Mouse (Mus musculus) MEL (cell line): ENCODE measurements around the gene Ldlrad2. TPM values are rescaled to one million over a fixed set of nuclear protein-coding genes. Genes with fewer than 3 reads are reported as not detected.

Experiments used
- DNase-seq: peaks from one replicate; pipeline ENCODE4 v3.0.0; 2011; ENCODE audit warnings: low read depth, low spot score
- H3K27ac ChIP-seq: 2 replicates; pipeline ENCODE4 v1.5.1; 2012; ENCODE audit warnings: low read depth, mild to moderate bottlenecking, control low read depth, low read length, moderate library complexity; ENCODE audit not compliant: control insufficient read depth
- H3K27me3 ChIP-seq, 2 experiments: fragments of 150-350 bp in 1 of 2; sonication (generic) in 1 of 2; 2 replicates each; pipeline ENCODE4 v1.6.1; 2012; ENCODE audit warnings: low read length in 2 of 2, mild to moderate bottlenecking in 2 of 2, improper control_type of control experiment in 1 of 2, moderate library complexity in 1 of 2; ENCODE audit not compliant: insufficient read depth in 2 of 2, control insufficient read depth in 1 of 2
- H3K36me3 ChIP-seq, 2 experiments: 2 replicates each; pipeline ENCODE4 v1.6.1; 2012 to 2014; ENCODE audit warnings: low read length in 2 of 2, improper control_type of control experiment in 1 of 2, inconsistent platforms in 1 of 2, mild to moderate bottlenecking in 1 of 2; ENCODE audit not compliant: insufficient read depth in 2 of 2, control insufficient read depth in 1 of 2
- H3K4me1 ChIP-seq, 2 experiments: fragments of 150-350 bp in 1 of 2; sonication (generic) in 1 of 2; 2 replicates each; pipeline ENCODE4 v1.6.1; 2012; ENCODE audit warnings: low read length in 2 of 2, improper control_type of control experiment in 1 of 2, mild to moderate bottlenecking in 1 of 2; ENCODE audit not compliant: insufficient read depth in 2 of 2, control insufficient read depth in 1 of 2
- H3K4me3 ChIP-seq, 2 experiments: fragments of 150-350 bp in 1 of 2; sonication (generic) in 1 of 2; 2 replicates each; pipeline ENCODE4 v1.5.1; 2012; ENCODE audit warnings: low read depth in 2 of 2, low read length in 2 of 2, mild to moderate bottlenecking in 2 of 2, moderate library complexity in 2 of 2, control low read depth in 1 of 2, improper control_type of control experiment in 1 of 2; ENCODE audit not compliant: control insufficient read depth in 1 of 2, insufficient read depth in 1 of 2
- H3K79me2 ChIP-seq: 2 replicates; pipeline ENCODE4 v1.6.1; 2012; ENCODE audit warnings: mild to moderate bottlenecking, low read length, moderate library complexity; ENCODE audit not compliant: control insufficient read depth, poor library complexity, insufficient read depth
- H3K9ac ChIP-seq: 2 replicates; pipeline ENCODE4 v1.6.1; 2012; ENCODE audit warnings: low read depth, mild to moderate bottlenecking, control low read depth, low read length, moderate library complexity; ENCODE audit not compliant: control insufficient read depth, poor library complexity, severe bottlenecking
- H3K9me3 ChIP-seq: fragments of 150-350 bp; sonication (generic); replicated peaks from 2 replicates; pipeline ENCODE4 v1.6.1; 2012; ENCODE audit warnings: mild to moderate bottlenecking, low read length, improper control_type of control experiment, moderate library complexity; ENCODE audit not compliant: insufficient read depth
- BHLHE40 ChIP-seq: IDR thresholded peaks from 2 replicates; pipeline ENCODE4 v1.6.1; 2012; ENCODE audit warnings: low read depth, mild to moderate bottlenecking, inconsistent platforms, low read length, improper control_type of control experiment, borderline replicate concordance
- CTCF ChIP-seq, 3 experiments: IDR thresholded peaks in 2 of 3; conservative IDR thresholded peaks in 1 of 3; 2 replicates each; pipeline ENCODE4 v1.5.1; 2011 to 2012; ENCODE audit warnings: low read length in 3 of 3, low read depth in 2 of 3, mild to moderate bottlenecking in 2 of 3, improper control_type of control experiment in 1 of 3, inconsistent platforms in 1 of 3, mixed read lengths in 1 of 3, moderate library complexity in 1 of 3; ENCODE audit not compliant: control insufficient read depth in 1 of 3, insufficient read depth in 1 of 3, poor library complexity in 1 of 3, severe bottlenecking in 1 of 3
- ELF1 ChIP-seq: IDR thresholded peaks from 2 replicates; pipeline ENCODE4 v1.6.1; 2014; ENCODE audit warnings: low read depth, mild to moderate bottlenecking, inconsistent platforms, low read length, improper control_type of control experiment, moderate library complexity
- EP300 ChIP-seq, 2 experiments: IDR thresholded peaks; 2 replicates each; pipeline ENCODE4 v1.6.1; 2011; ENCODE audit warnings: improper control_type of control experiment in 2 of 2, low read length in 2 of 2, low read depth in 1 of 2, mild to moderate bottlenecking in 1 of 2
- ETS1 ChIP-seq: IDR thresholded peaks from 2 replicates; pipeline ENCODE4 v1.6.1; 2012; ENCODE audit warnings: low read depth, mild to moderate bottlenecking, inconsistent platforms, low read length, improper control_type of control experiment, moderate library complexity
- GABPA ChIP-seq: IDR thresholded peaks from 2 replicates; pipeline ENCODE4 v1.6.1; 2012; ENCODE audit warnings: low read depth, mild to moderate bottlenecking, inconsistent platforms, low read length, improper control_type of control experiment, moderate library complexity
- GATA1 ChIP-seq: IDR thresholded peaks from 2 replicates; pipeline ENCODE4 v1.6.1; 2011; ENCODE audit warnings: low read depth, low read length, improper control_type of control experiment
- HCFC1 ChIP-seq: IDR thresholded peaks from 2 replicates; pipeline ENCODE4 v1.6.1; 2012; ENCODE audit warnings: low read depth, mild to moderate bottlenecking, inconsistent platforms, low read length, improper control_type of control experiment, moderate library complexity
- JUND ChIP-seq: IDR thresholded peaks from 2 replicates; pipeline ENCODE4 v1.6.1; 2011; ENCODE audit warnings: low read depth, mild to moderate bottlenecking, improper control_type of control experiment, low read length
- MAFK ChIP-seq: IDR thresholded peaks from 2 replicates; pipeline ENCODE4 v1.6.1; 2011; ENCODE audit warnings: low read depth, mild to moderate bottlenecking, low read length, improper control_type of control experiment, borderline replicate concordance
- MAX ChIP-seq: IDR thresholded peaks from 2 replicates; pipeline ENCODE4 v1.6.1; 2011; ENCODE audit warnings: low read length, improper control_type of control experiment
- MAZ ChIP-seq: IDR thresholded peaks from 2 replicates; pipeline ENCODE4 v1.6.1; 2012; ENCODE audit warnings: low read depth, mild to moderate bottlenecking, inconsistent platforms, low read length, improper control_type of control experiment
- MEF2A ChIP-seq: IDR thresholded peaks from 2 replicates; pipeline ENCODE4 v1.6.1; 2014; ENCODE audit warnings: low read depth, mild to moderate bottlenecking, inconsistent platforms, low read length, improper control_type of control experiment; ENCODE audit not compliant: poor library complexity, insufficient replicate concordance, severe bottlenecking; ENCODE audit errors: extremely low read depth
- MXI1 ChIP-seq: IDR thresholded peaks from 2 replicates; pipeline ENCODE4 v1.6.1; 2011; ENCODE audit warnings: mild to moderate bottlenecking, low read depth, low read length, improper control_type of control experiment
- MYC ChIP-seq: IDR thresholded peaks from 2 replicates; pipeline ENCODE4 v1.6.1; 2011; ENCODE audit warnings: low read depth, mild to moderate bottlenecking, low read length, improper control_type of control experiment, moderate library complexity
- NRF1 ChIP-seq: IDR thresholded peaks from 2 replicates; pipeline ENCODE4 v1.6.1; 2014; ENCODE audit warnings: low read depth, mild to moderate bottlenecking, inconsistent platforms, low read length, improper control_type of control experiment, moderate library complexity; ENCODE audit not compliant: poor library complexity, insufficient read depth, severe bottlenecking
- POLR2A ChIP-seq, 2 experiments: IDR thresholded peaks; 2 replicates each; pipeline ENCODE4 v1.6.1; 2011 to 2012; ENCODE audit warnings: low read length in 2 of 2, mild to moderate bottlenecking in 2 of 2, control low read depth in 1 of 2, improper control_type of control experiment in 1 of 2, low read depth in 1 of 2, moderate library complexity in 1 of 2; ENCODE audit not compliant: control insufficient read depth in 1 of 2, insufficient read depth in 1 of 2, poor library complexity in 1 of 2
- POLR2AphosphoS2 ChIP-seq: IDR thresholded peaks from 2 replicates; pipeline ENCODE4 v1.6.1; 2011; ENCODE audit warnings: low read length, improper control_type of control experiment
- POLR2AphosphoS5 ChIP-seq: IDR thresholded peaks from 2 replicates; pipeline ENCODE4 v1.6.1; 2012; ENCODE audit warnings: low read depth, borderline replicate concordance, mild to moderate bottlenecking, inconsistent platforms, low read length, moderate library complexity, mixed read lengths
- RAD21 ChIP-seq: IDR thresholded peaks from 2 replicates; pipeline ENCODE4 v1.6.1; 2011; ENCODE audit warnings: mild to moderate bottlenecking, low read depth, low read length, improper control_type of control experiment
- RCOR1 ChIP-seq: IDR thresholded peaks from 2 replicates; pipeline ENCODE4 v1.6.1; 2012; ENCODE audit warnings: low read depth, mild to moderate bottlenecking, inconsistent platforms, low read length, improper control_type of control experiment
- SMC3 ChIP-seq: IDR thresholded peaks from 2 replicates; pipeline ENCODE4 v1.6.1; 2011; ENCODE audit warnings: low read depth, low read length, improper control_type of control experiment
- TAL1 ChIP-seq: IDR thresholded peaks from 2 replicates; pipeline ENCODE4 v1.6.1; 2012; ENCODE audit warnings: mild to moderate bottlenecking, inconsistent platforms, low read length, moderate library complexity, mixed read lengths
- TBP ChIP-seq: IDR thresholded peaks from 2 replicates; pipeline ENCODE4 v1.8.0; 2011; ENCODE audit warnings: low read depth, low read length, improper control_type of control experiment
- TCF12 ChIP-seq: IDR thresholded peaks from 2 replicates; pipeline ENCODE4 v1.6.1; 2014; ENCODE audit warnings: low read depth, mild to moderate bottlenecking, inconsistent platforms, low read length, improper control_type of control experiment, moderate library complexity
- UBTF ChIP-seq: IDR thresholded peaks from 2 replicates; pipeline ENCODE4 v1.6.1; 2012; ENCODE audit warnings: low read depth, mild to moderate bottlenecking, inconsistent platforms, low read length, improper control_type of control experiment, moderate library complexity, borderline replicate concordance; ENCODE audit not compliant: insufficient read depth
- USF1 ChIP-seq: IDR thresholded peaks from 2 replicates; pipeline ENCODE4 v1.6.1; 2014; ENCODE audit warnings: low read depth, mild to moderate bottlenecking, inconsistent platforms, low read length, improper control_type of control experiment, moderate library complexity
- USF2 ChIP-seq, 2 experiments: IDR thresholded peaks; 2 replicates each; pipeline ENCODE4 v1.6.1; 2011 to 2012; ENCODE audit warnings: improper control_type of control experiment in 2 of 2, low read length in 2 of 2, borderline replicate concordance in 1 of 2, inconsistent platforms in 1 of 2, low read depth in 1 of 2, mild to moderate bottlenecking in 1 of 2; ENCODE audit not compliant: insufficient read depth in 1 of 2
- ZC3H11A ChIP-seq: IDR thresholded peaks from 2 replicates; pipeline ENCODE4 v1.6.1; 2012; ENCODE audit warnings: low read depth, mild to moderate bottlenecking, inconsistent platforms, low read length, improper control_type of control experiment
- ZKSCAN1 ChIP-seq: IDR thresholded peaks from 2 replicates; pipeline ENCODE4 v1.6.1; 2012; ENCODE audit warnings: low read depth, mild to moderate bottlenecking, inconsistent platforms, low read length, improper control_type of control experiment, moderate library complexity
- polyA plus RNA-seq, 2 experiments: library from polyadenylated mRNA; stranded (reverse) in 1 of 2; unstranded in 1 of 2; fragments of >175 nt in 1 of 2; fragments of >200 nt in 1 of 2; gene quantifications; 2 replicates each; pipeline versions ENCODE4 v1.2.1 to v1.2.4; 2012; ENCODE audit warnings: low replicate concordance in 2 of 2, low read depth in 1 of 2; ENCODE audit not compliant: insufficient read length in 2 of 2, insufficient read depth in 1 of 2, missing spikeins in 1 of 2
- total RNA-seq: library from RNA; depleted of rRNA; stranded (reverse); fragments of 300-350 nt; gene quantifications from 2 replicates; pipeline ENCODE4 v1.2.3, GENCODE M21; 2012

The Ldlrad2 gene
- total and polyA plus RNA-seq, 3 experiments: not detected

DNA sequence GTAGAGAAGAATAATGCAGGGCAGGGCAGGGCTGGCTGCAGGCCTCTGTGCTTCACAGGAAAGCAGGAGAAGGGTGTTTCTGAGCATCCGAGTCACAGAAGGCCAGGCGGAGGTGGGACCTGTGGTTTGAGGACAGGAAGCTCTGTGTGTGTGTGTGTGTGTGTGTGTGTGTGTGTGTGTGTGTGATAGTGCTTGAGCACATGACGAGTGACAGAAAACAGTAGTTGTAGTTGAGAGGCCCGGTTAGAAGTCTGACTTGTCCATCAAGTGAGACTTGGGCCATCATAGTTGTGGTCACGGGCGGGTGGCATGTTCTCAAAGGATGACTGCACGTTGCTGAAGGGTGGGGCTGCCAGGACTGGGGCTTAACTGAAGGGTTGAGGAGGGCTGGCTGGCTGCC is 35.3 kb upstream of the Ldlrad2 start:
- Histone ChIP-seq H3K4me3 (no peak overlapping the region), H3K27me3 (no peaks in the 10 kb centered on the region), H3K27ac (no peak overlapping the region), H3K4me1 (no peaks in the 10 kb centered on the region), H3K36me3 (peaks cover 0 to 9% of the 10 kb centered on the region in 2 experiments; a peak in 2 of 4 replicates), H3K9ac (no peak overlapping the region), H3K9me3 (no peaks in the 10 kb centered on the region), H3K79me2 (no peaks in the 10 kb centered on the region)
- no peak for DNase-seq
- no peak for TF ChIP-seq MAFK
- TF ChIP-seq RCOR1: no peak
- no peak for TF ChIP-seq POLR2AphosphoS2
- TF ChIP-seq HCFC1: no peak
- TF ChIP-seq ETS1: no peak
- TF ChIP-seq GABPA: no peak
- no peak for TF ChIP-seq MYC
- TF ChIP-seq GATA1: no peak
- TF ChIP-seq TCF12: no peak
- no peak for TF ChIP-seq USF1
- TF ChIP-seq ZKSCAN1: no peak
- TF ChIP-seq MXI1: no peak
- TF ChIP-seq MEF2A: no peak
- no peak for TF ChIP-seq POLR2A (IDR thresholded peaks at IDR 0.05; ENCODE audit: control insufficient read depth in 1 of 2, insufficient read depth in 1 of 2, low read depth in 1 of 2, low read length in 2 of 2, poor library complexity in 1 of 2)
- TF ChIP-seq NRF1: no peak
- TF ChIP-seq EP300 (IDR thresholded peaks at IDR 0.05; ENCODE audit: low read depth in 1 of 2, low read length in 2 of 2): no peak
- TF ChIP-seq TBP: no peak
- no peak for TF ChIP-seq POLR2AphosphoS5
- TF ChIP-seq BHLHE40: no peak
- TF ChIP-seq MAZ: no peak

GRCm38 (mm10) chr4:137609281-137609680 is 34.9 kb upstream of the Ldlrad2 start:
- Histone ChIP-seq H3K9ac (no peak overlapping the region), H3K27me3 (no peaks in the 10 kb centered on the region), H3K36me3 (peaks cover 0 to 11% of the 10 kb centered on the region in 2 experiments; a peak in 2 of 4 replicates), H3K27ac (no peak overlapping the region), H3K4me1 (no peaks in the 10 kb centered on the region), H3K79me2 (no peaks in the 10 kb centered on the region), H3K9me3 (no peaks in the 10 kb centered on the region), H3K4me3 (no peak overlapping the region)
- no peak for TF ChIP-seq TCF12
- TF ChIP-seq UBTF: no peak
- no peak for TF ChIP-seq MAX
- no peak for TF ChIP-seq ETS1
- TF ChIP-seq POLR2AphosphoS5: no peak
- no peak for TF ChIP-seq TBP
- TF ChIP-seq HCFC1: no peak
- no peak for TF ChIP-seq JUND
- no peak for TF ChIP-seq ELF1
- no peak for TF ChIP-seq SMC3
- TF ChIP-seq ZC3H11A: no peak
- no peak for TF ChIP-seq NRF1
- TF ChIP-seq CTCF (IDR thresholded peaks at IDR 0.05 in 2 of 3, conservative IDR thresholded peaks at IDR 0.05 in 1 of 3; ENCODE audit: control insufficient read depth in 1 of 3, insufficient read depth in 1 of 3, low read depth in 2 of 3, low read length in 3 of 3, poor library complexity in 1 of 3, severe bottlenecking in 1 of 3): no peak
- no peak for TF ChIP-seq MAZ
- no peak for TF ChIP-seq RAD21
- TF ChIP-seq GABPA: no peak
- TF ChIP-seq MAFK: no peak
- TF ChIP-seq USF1: no peak
- no peak for TF ChIP-seq TAL1
- no peak for TF ChIP-seq USF2 (IDR thresholded peaks at IDR 0.05; ENCODE audit: borderline replicate concordance in 1 of 2, insufficient read depth in 1 of 2, low read depth in 1 of 2, low read length in 2 of 2)
- no peak for DNase-seq
